Mouse (Mus musculus): ENCODE measurements around the gene Sec13.

DNA sequence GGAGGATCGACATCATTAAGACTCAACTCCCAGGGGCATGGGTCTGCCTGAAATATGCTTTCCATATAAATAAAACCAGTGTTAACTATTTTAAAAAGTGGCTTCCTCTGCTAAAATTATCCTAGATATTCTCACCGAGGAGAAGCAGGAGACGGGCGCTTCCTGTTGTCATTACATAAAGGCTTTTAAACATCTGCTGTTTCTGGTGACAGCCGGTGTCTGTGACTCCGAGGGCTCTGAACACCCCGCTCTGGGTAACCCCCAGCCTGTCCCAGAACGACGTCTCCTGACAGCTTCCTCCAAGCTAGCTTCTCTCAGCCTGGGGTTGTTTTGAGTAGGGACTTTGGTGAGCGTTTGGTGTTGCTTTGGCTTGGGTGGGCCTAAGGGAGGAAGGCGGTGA, 28.3 kb upstream of the Sec13 start:
- no peak for TF ChIP-seq EP300 (IDR thresholded peaks at IDR 0.05; ENCODE audit: low read depth)
- no peak for TF ChIP-seq CTCF (IDR thresholded peaks at IDR 0.05; ENCODE audit: low read depth)

Data from liver, postnatal 0 days (tissue).